Mouse (Mus musculus): ENCODE results near the gene Coa7. TPM values are rescaled to one million over a fixed set of nuclear protein-coding genes. Genes with fewer than 3 reads are reported as not detected.

The Coa7 gene
- polyA plus RNA-seq, 1 experiment from 2014 or later, result 49.0 TPM

Other genes starting within 250 kb of the Coa7 start
- gene Podn, start 231.7 kb upstream of the Coa7 start, polyA plus RNA-seq (2016; fragmentation: Nextera tagmentation; extraction: Ambion mirVana), result 0.21 and 0.27 TPM in 2 replicates
- gene Scp2, start 183.1 kb upstream of the Coa7 start, polyA plus RNA-seq (2016; fragmentation: Nextera tagmentation; extraction: Ambion mirVana), result 203 and 208 TPM in 2 replicates
- 13.6 and 16.0 TPM in 2 replicates for gene Echdc2, start 162.7 kb upstream of the Coa7 start, polyA plus RNA-seq (2016; fragmentation: Nextera tagmentation; extraction: Ambion mirVana)
- gene Zyg11a, start 110.1 kb upstream of the Coa7 start, polyA plus RNA-seq (2016; fragmentation: Nextera tagmentation; extraction: Ambion mirVana), result not detected in 2 replicates
- gene Zyg11b, start 27.0 kb upstream of the Coa7 start, polyA plus RNA-seq (2016; fragmentation: Nextera tagmentation; extraction: Ambion mirVana), result 26.2 and 31.1 TPM in 2 replicates
- gene Shisal2a, start 55.2 kb downstream of the Coa7 start, polyA plus RNA-seq (2016; fragmentation: Nextera tagmentation; extraction: Ambion mirVana), result 2.2 and 2.3 TPM in 2 replicates
- 29.2 and 35.1 TPM in 2 replicates for gene Gpx7, start 78.8 kb downstream of the Coa7 start, polyA plus RNA-seq (2016; fragmentation: Nextera tagmentation; extraction: Ambion mirVana)
- 94.9 and 118 TPM in 2 replicates for gene Tut4, start 131.3 kb downstream of the Coa7 start, polyA plus RNA-seq (2016; fragmentation: Nextera tagmentation; extraction: Ambion mirVana)